Mouse (Mus musculus): ENCODE data around the gene Cep112.

GRCm38 (mm10) chr11:108871748-108872147 lies 446.8 kb downstream of the Cep112 start:
- TF ChIP-seq CTCF (IDR thresholded peaks at IDR 0.05; ENCODE audit: low read depth, low read length) (no peak), POLR2A (IDR thresholded peaks at IDR 0.05; ENCODE audit: insufficient read depth, low read length) (no peak)

Data from ES-Bruce4 (cell line).